Mouse (Mus musculus) kidney, adult 2 months (tissue): ENCODE data around the gene Gng8.
A peak's percentile ranks its signal among the peaks of the same experiment; 100 is the strongest.

Source experiments
- CTCF ChIP-seq: fragments of 200-500 bp; conservative IDR thresholded peaks from 2 replicates; pipeline ENCODE4 v1.5.1; 2011; ENCODE audit warnings: low read depth, mild to moderate bottlenecking, control low read depth, low read length, moderate library complexity, mixed read lengths; ENCODE audit not compliant: insufficient read depth, insufficient read length
- POLR2A ChIP-seq: fragments of 200-500 bp; IDR thresholded peaks from one replicate; pipeline ENCODE4 v1.6.1; 2011; ENCODE audit warnings: low read depth, low read length, control low read depth

- TF ChIP-seq POLR2A, result no peak
- TF ChIP-seq CTCF, result peak; percentile 81
Observed at GRCm38 (mm10) chr7:16931968-16932627, 40.5 kb downstream of the Gng8 start.
